9 mouse cellular contexts compared by ENCODE assay signal in the genomic region with DNA sequence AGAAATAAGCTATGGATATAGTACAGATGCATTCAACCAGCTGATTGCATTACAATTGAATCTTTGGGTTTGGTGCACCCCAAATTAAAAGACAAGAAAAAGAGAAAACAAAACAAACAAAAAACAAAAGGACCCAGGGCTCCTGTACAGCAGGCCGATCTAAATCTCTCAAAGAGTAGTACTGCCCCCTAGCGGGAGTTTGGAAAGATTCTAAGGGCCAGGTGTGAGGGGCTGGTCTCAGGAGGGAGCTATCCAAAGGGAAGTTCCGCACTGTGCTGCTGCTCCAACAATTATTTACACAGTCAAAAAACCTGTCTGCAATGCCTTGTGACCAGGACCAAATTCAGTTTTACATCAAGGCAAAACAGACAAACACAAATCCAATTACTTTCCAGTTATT.
DNase-seq lines count a peak whose midpoint lies in the region; ATAC-seq and TF ChIP-seq lines count a peak whose summit lies in the region.
"Had no signal": no experiment of that assay in that cellular context is flagged by ENCODE, and none has a peak within 500 bp of the region (broad histone marks: within the 10 kb centered on the region; RNA-seq: fewer than 3 reads in every experiment).

No protein-coding gene starts in this region.

- no peak overlapping the region for H3K27ac ChIP-seq in bone marrow, adult 2 months (ENCODE audit: control insufficient read depth, insufficient read depth, low read depth, low read length, poor library complexity)
- no peak overlapping the region for H3K27ac ChIP-seq in embryonic facial prominence, embryonic 14.5 days (replicated peaks; ENCODE audit: low read depth, low read length)
- H3K27ac ChIP-seq in hindbrain, embryonic 14.5 days, result no peak overlapping the region
- H3K27ac ChIP-seq: heart, embryonic 13.5 days had no signal

- no peaks in the 10 kb centered on the region for H3K27me3 ChIP-seq in embryonic facial prominence, embryonic 14.5 days (replicated peaks; ENCODE audit: control insufficient read depth, insufficient read depth, low read length)
- no peaks in the 10 kb centered on the region for H3K27me3 ChIP-seq in hindbrain, embryonic 14.5 days (ENCODE audit: control insufficient read depth, insufficient read depth, low read length)
- H3K27me3 ChIP-seq: heart, embryonic 13.5 days had no signal

- no peak overlapping the region for H3K9ac ChIP-seq in embryonic facial prominence, embryonic 14.5 days (ENCODE audit: low read depth, low read length)
- no peak overlapping the region for H3K9ac ChIP-seq in hindbrain, embryonic 14.5 days
- H3K9ac ChIP-seq: heart, embryonic 13.5 days had no signal

- H3K4me1 ChIP-seq in bone marrow, adult 2 months (ENCODE audit: control insufficient read depth, insufficient read depth, low read length), result no peaks in the 10 kb centered on the region; the same call in 1 of the 2 replicates
- H3K4me1 ChIP-seq in embryonic facial prominence, embryonic 14.5 days (ENCODE audit: control insufficient read depth, insufficient read depth, low read length), result peaks cover 15% of the 10 kb centered on the region; the same call in 1 of the 2 replicates
- peaks cover 11% of the 10 kb centered on the region; the same call in 1 of the 2 replicates for H3K4me1 ChIP-seq in hindbrain, embryonic 14.5 days (replicated peaks; ENCODE audit: control insufficient read depth, insufficient read depth, low read length)

- H3K36me3 ChIP-seq in embryonic facial prominence, embryonic 14.5 days (ENCODE audit: control insufficient read depth, insufficient read depth, low read length), result no peaks in the 10 kb centered on the region
- no peaks in the 10 kb centered on the region for H3K36me3 ChIP-seq in hindbrain, embryonic 14.5 days (replicated peaks; ENCODE audit: control insufficient read depth, insufficient read depth)
- H3K36me3 ChIP-seq: heart, embryonic 13.5 days had no signal

- H3K9me3 ChIP-seq in embryonic facial prominence, embryonic 14.5 days (ENCODE audit: control insufficient read depth, low read length), result no peaks in the 10 kb centered on the region
- H3K9me3 ChIP-seq in hindbrain, embryonic 14.5 days (ENCODE audit: control insufficient read depth, low read length), result no peaks in the 10 kb centered on the region
- H3K9me3 ChIP-seq: heart, embryonic 13.5 days had no signal

- peak; percentile 90 for ATAC-seq in embryonic facial prominence, embryonic 14.5 days (ENCODE audit: low read depth)
- peak; percentile 89 for ATAC-seq in hindbrain, embryonic 14.5 days (ENCODE audit: low FRiP score)

- no peak overlapping the region for H3K4me3 ChIP-seq in bone marrow, adult 2 months (replicated peaks; ENCODE audit: control insufficient read depth, low read depth, low read length)
- no peak overlapping the region for H3K4me3 ChIP-seq in embryonic facial prominence, embryonic 14.5 days (ENCODE audit: low read depth, low read length)
- H3K4me3 ChIP-seq in hindbrain, embryonic 14.5 days (replicated peaks; ENCODE audit: low read length), result no peak overlapping the region
- H3K4me3 ChIP-seq: heart, embryonic 13.5 days had no signal

- 3% methylated on average over 3 of the region's 3 CpGs for WGBS in bone marrow, adult 2 months
- 3% methylated on average over 3 of the region's 3 CpGs for WGBS in embryonic facial prominence, embryonic 14.5 days
- 4% methylated on average over 3 of the region's 3 CpGs for WGBS in hindbrain, embryonic 14.5 days

- DNase-seq in ES-CJ7 (ENCODE audit: low read depth, low spot score), result peak; percentile 78
- DNase-seq in embryonic facial prominence, embryonic 14.5 days (ENCODE audit: low spot score), result peak; percentile 91
- DNase-seq in hindbrain, embryonic 14.5 days (ENCODE audit: low spot score), result peak; percentile 94
- peak; percentile 71 to 76 for DNase-seq in layer of hippocampus, postnatal 10 days (ENCODE audit: low spot score in 2 of 2)
- peak; percentile 79 for DNase-seq in lung, postnatal 14 days
- DNase-seq in retina, adult 2 months (ENCODE audit: low read depth, low spot score), result peak; percentile 59
- peak; percentile 88 for DNase-seq in thymus, postnatal 14 days

- no peak for TF ChIP-seq POLR2A in bone marrow, adult 2 months (IDR thresholded peaks at IDR 0.05; ENCODE audit: borderline replicate concordance, control insufficient read depth, low read depth, low read length)

- TF ChIP-seq CTCF in bone marrow, adult 2 months (IDR thresholded peaks at IDR 0.05; ENCODE audit: control insufficient read depth, insufficient read depth, low read length), result peak; percentile 56

- no peak overlapping the region for H3K4me2 ChIP-seq in embryonic facial prominence, embryonic 14.5 days (ENCODE audit: low read depth, low read length)
- no peak overlapping the region for H3K4me2 ChIP-seq in hindbrain, embryonic 14.5 days (replicated peaks)
- H3K4me2 ChIP-seq: heart, embryonic 13.5 days had no signal
